Mouse (Mus musculus): Measurements from ENCODE around the gene Slc26a1.

DNA sequence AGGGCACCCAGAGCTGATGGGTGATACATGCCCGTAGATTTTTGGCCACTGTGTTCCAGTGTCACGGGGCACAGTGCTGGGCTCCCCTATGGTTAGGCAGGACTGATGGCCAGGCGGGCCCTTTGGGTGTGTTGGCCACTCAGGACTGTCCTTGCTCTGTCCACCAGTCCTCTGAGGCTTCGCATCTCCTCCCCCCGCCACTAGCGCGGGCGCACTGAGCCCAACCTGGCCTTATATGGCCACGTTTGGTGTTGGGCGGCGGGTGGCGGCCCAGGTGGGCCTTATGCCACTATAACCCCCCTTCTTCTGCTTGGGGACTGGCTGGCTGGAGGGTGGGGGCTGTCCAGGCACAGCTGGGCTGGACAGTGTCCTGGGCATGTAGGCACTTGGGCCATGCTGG is 20.5 kb upstream of the Slc26a1 start:
- TF ChIP-seq POLR2A (IDR thresholded peaks at IDR 0.05; ENCODE audit: borderline replicate concordance, low read depth, low read length), result no peak
- no peak for TF ChIP-seq CTCF (IDR thresholded peaks at IDR 0.05; ENCODE audit: low read depth, low read length)
